Mouse (Mus musculus): ENCODE data around the gene Opalin.
A peak's percentile ranks its signal among the peaks of the same experiment; 100 is the strongest.

Opalin gene

GRCm38 (mm10) chr19:41076906-41077305 is at the start of gene Opalin:
TSS of gene Opalin (minus strand) at chr19:41077113.
- no peak for DNase-seq (ENCODE audit: low read depth)

DNA sequence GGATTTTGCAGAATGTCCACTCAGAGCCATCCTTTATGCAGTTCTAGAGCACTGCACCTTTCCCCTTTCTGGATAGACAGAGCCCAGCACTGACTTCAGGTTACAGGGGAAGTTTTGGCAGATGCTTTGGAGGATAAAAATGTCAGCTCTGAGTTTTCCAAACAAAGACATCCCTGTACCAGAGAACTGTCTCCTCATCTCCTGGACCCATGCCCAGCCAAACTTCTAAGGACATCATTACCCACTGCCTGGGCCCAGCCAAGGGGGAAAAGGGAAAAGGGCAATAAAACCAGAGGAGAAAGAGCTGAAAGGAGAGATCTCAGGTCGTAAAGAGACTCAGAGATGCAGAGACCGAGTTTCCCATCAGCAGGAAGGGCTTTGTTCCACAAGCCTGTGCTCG is 46.1 kb upstream of the Opalin start:
- no peak for DNase-seq (ENCODE audit: low read depth)

GRCm38 (mm10) chr19:41119924-41120323 is 43.0 kb upstream of the Opalin start:
- DNase-seq (ENCODE audit: low read depth), result no peak

DNA sequence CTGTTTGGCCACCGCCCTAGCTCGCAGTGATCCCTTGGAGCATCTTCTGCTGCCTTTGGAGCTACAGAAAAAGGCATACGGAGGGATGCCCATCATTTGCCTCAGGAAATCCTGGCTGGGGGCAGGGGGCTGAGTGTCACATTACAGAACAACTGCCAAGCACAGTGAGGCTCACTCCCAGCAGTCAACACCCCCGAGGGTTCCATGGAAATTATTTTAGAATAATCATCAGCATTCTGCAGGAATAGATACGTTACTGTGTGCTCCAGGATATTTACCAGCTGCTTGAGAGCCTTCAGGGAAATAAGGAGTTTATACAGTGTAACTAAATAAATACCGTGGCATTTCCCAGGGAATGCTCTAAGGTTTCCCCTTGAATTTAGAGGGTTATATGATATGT is 41.4 kb upstream of the Opalin start:
- no peak for DNase-seq (ENCODE audit: low read depth)

- DNase-seq (ENCODE audit: low read depth), result no peak
Measured at GRCm38 (mm10) chr19:41117334-41117733, 40.4 kb upstream of the Opalin start.

DNA sequence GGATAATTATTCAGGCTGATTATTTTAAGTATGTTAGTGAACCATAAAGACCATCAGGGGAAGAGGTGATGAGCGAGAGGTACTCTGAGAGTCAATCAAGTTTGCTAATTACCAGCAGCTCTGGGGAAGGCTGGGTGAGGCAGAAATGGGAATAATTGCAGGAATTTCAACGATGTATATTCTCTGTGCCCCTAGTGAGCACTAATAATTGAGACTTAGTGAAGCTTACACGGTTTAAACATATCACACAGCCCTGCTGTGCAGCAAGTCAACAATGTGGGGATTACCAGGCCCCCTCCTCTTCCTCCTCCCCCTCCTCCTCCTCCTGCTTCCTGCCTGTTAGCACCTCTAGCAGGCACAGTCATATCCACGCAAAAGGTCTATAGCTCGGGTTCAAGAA is 37.7 kb upstream of the Opalin start:
- no peak for DNase-seq (ENCODE audit: low read depth)

DNA sequence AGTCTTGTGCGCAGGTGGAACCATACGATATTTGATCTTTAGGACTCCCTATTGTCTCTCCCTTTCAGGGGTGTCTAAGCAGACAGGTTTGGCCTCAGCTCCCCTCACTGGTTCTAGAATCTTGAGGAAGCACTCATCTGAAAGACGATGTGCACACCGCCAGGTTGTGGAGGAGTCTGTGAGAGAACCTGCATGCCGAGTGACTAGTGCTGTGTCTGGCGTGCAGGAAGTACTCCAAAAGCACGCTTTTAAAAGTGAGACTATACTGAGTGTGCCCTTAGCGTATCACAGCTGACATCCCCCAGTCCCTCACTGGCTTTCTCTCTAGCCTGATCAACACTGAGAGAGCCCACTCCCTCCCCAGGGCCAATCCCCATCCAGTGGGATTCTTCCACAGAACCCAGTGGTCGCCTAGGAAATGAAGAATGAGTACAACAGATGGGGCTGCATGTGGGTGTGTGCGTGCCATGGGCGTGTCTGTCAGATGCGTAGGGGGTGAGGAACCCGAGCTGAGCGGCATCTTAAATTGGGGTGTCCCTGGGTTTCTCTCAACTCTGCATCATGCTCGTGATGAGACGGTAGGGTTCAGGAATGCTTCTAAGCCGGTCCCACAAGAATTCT is 37.1 kb upstream of the Opalin start:
- DNase-seq (ENCODE audit: low read depth), result no peak

DNA sequence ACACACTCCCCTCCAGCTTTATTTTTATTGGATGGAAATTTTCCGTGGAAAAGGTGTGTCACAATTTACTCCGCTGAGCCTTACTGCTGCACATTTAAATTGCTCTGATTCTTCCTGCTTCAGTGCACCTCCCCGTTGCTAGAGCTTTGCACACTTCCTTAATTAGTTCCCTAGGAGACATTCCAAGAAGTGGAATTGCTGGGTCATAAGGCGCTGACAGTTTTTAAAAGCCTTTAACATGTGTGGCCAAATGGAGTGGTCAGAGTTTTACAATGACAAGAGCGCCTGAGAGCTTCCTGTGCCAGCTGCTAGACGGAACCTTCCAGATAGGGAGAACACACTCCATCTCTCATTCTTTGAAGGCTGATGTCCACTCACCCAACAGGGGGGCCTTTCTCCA is 35.7 kb upstream of the Opalin start:
- DNase-seq (ENCODE audit: low read depth), result no peak

DNA sequence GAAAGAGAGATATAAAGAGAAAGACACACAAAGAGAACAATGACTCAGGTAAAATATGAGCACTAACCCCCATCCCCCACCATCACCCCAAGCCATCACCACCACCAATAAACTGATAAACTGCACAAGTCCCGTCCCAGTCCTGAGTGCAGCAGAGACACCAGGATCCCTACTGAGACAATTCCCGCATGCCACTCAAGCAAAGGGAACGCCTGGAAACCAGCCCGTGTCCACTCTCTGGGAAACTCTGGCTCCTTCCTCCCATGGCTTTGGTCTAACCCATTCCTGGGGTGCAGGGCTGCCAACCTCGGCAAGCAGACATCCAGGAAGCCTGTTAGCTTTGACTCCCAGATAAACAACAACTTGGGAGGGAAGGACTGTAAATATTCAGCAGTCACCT is 33.1 kb upstream of the Opalin start:
- DNase-seq (ENCODE audit: low read depth), result no peak

GRCm38 (mm10) chr19:41109496-41109895 is 32.6 kb upstream of the Opalin start:
- no peak for DNase-seq (ENCODE audit: low read depth)

GRCm38 (mm10) chr19:41108666-41109065 is 31.8 kb upstream of the Opalin start:
- DNase-seq (ENCODE audit: low read depth), result no peak

GRCm38 (mm10) chr19:41107530-41107929 is 30.6 kb upstream of the Opalin start:
- no peak for DNase-seq (ENCODE audit: low read depth)

DNA sequence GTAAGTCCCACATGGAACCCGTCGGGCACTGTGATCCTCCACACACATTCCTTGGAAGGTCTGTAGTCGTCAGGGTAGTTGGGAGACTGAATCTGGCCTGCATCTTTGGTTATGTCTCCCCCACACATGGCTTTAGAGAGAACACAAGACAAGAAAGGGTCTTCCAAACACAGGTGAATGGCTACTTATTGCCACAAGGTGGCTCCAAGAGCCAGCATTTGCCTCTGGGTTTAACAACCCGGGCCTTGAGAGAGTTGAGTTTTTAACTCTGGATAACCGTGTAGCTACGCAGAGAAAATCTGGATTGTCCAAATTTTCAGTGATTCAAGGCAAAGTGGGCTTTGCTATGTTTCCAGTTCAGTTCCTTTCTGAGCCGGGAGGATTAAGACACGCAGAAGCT is 28.0 kb upstream of the Opalin start:
- peak; percentile 62 for DNase-seq (ENCODE audit: low read depth)

- DNase-seq (ENCODE audit: low read depth), result no peak
Measured at GRCm38 (mm10) chr19:41101390-41101789, 24.5 kb upstream of the Opalin start.

DNA sequence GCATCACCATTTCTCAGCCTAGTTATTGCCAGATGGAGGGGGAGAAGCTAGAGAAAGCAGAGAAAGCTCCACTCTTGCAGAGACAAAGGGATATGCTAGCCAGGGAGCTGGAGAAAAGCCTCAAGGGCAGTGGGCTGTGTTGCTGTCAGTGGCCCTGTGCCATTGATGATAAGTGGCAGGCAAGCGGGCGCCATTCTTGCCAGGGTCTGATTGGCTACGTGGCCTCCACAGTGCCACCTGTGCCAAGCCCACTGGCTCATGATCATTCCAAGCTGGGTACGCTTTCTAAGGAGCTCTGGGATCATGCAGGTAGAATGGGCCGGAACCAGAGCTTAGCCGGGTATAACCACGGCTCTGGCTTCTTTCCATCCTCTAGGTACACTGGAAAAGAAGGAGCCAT is 23.9 kb upstream of the Opalin start:
- no peak for DNase-seq (ENCODE audit: low read depth)

- no peak for DNase-seq (ENCODE audit: low read depth)
Measured at GRCm38 (mm10) chr19:41097038-41097437, 20.1 kb upstream of the Opalin start.

DNA sequence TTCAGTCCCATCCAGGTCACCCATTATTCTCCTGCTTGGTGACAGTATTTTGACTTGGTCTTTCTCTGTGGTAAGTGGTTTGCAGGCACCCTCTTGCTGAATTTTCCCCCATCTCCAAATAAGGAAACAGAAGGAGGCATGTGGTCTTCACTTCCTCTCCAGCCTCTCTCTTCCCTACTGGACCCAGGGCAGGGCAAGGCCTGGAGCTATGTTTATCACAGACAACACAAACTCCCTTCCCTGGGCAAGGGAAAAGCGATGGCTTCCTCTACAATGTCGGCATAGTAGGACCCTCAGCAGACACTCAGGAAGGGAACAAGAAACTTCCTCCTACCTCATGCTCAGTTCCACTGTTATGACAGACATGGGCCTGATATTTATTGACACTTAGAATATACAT is 15.0 kb upstream of the Opalin start:
- peak; percentile 63 for DNase-seq (ENCODE audit: low read depth)

GRCm38 (mm10) chr19:41089833-41090232 is 12.9 kb upstream of the Opalin start:
- DNase-seq (ENCODE audit: low read depth), result peak; percentile 72

- no peak for DNase-seq (ENCODE audit: low read depth)
Measured at GRCm38 (mm10) chr19:41088491-41088890, 11.6 kb upstream of the Opalin start.

DNA sequence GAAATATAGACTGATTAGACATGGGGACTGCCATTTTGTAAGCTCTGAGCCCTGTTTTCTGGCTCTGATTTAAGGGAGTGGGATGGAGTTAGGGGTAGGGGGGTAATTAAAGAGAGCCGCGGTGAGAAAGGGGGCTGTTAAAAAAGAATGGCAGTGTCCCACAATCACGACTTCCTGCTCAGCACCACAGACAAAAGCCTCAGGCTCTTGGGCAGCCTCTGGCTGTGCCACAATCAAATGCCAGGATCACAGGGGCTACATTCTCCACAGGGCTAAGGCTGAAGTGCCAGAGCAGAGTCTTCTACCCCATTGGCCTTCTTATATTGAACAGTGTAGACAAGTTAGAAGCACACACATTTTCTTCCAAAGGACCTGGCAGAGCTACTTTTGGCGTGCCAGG is 11.0 kb upstream of the Opalin start:
- no peak for DNase-seq (ENCODE audit: low read depth)

- DNase-seq (ENCODE audit: low read depth), result peak; percentile 79
Measured at GRCm38 (mm10) chr19:41086700-41087099, 9.8 kb upstream of the Opalin start.

GRCm38 (mm10) chr19:41086289-41086688 is 9.4 kb upstream of the Opalin start:
- no peak for DNase-seq (ENCODE audit: low read depth)

DNA sequence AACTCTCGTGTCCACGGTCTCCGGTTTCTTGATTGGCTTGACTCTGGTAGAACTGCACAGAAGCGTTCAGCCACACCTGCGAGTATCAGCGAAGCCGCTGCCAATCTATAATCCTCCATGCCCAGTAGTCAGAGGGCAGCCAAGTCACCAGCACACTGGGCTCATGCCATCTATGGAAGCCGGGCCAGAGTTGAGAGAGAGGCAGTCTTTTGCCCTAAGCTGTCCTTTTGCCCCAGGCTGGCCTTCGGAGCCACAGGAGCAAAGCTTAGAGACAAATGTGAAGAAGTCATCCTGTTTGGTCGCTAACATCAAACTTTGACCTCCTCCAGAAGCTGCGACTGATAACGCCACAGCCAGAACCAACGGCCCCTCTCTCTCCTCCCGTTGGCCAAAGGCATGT is 6.7 kb upstream of the Opalin start:
- DNase-seq (ENCODE audit: low read depth), result no peak

GRCm38 (mm10) chr19:41081589-41081988 is 4.7 kb upstream of the Opalin start:
- no peak for DNase-seq (ENCODE audit: low read depth)
